In genomic region chr1:134293738-134294604, GRCm38 (mm10) we compare ENCODE assay signal across 17 mouse cellular contexts. TPM values are rescaled to one million over a fixed set of nuclear protein-coding genes. Genes with fewer than 3 reads are reported as not detected.
A peak's percentile ranks its signal among the peaks of the same experiment; 100 is the strongest.
DNase-seq lines count a peak whose midpoint lies in the region; ATAC-seq and TF ChIP-seq lines count a peak whose summit lies in the region.
"Had no signal": no experiment of that assay in that cellular context is flagged by ENCODE, and none has a peak within 500 bp of the region (broad histone marks: within the 10 kb centered on the region; RNA-seq: fewer than 3 reads in every experiment).

No protein-coding gene starts in this region.

- peak; percentile 19 for DNase-seq in kidney, adult 2 months
- DNase-seq in kidney, postnatal 4 days, result no peak
- peak; percentile 27 for DNase-seq in 416B (ENCODE audit: low read depth)
- peak; percentile 38 for DNase-seq in adrenal gland, postnatal 10 days
- peak; percentile 77 for DNase-seq in lung, postnatal 0 days (ENCODE audit: low spot score)
- DNase-seq in cerebellum, postnatal 4 days (ENCODE audit: low spot score in 2 of 2), result no peak
- no peak for DNase-seq in urinary bladder, postnatal 4 days (ENCODE audit: low spot score in 2 of 2)
- DNase-seq: heart, postnatal 4 days; midbrain, embryonic 14.5 days; retina, postnatal 1 day had no signal

- no peaks in the 10 kb centered on the region for H3K27me3 ChIP-seq in kidney, adult 2 months (replicated peaks; ENCODE audit: control insufficient read depth, insufficient read depth, low read length)
- no peaks in the 10 kb centered on the region for H3K27me3 ChIP-seq in lung, postnatal 0 days (replicated peaks; ENCODE audit: insufficient read depth, low read length)

- no peak overlapping the region for H3K9ac ChIP-seq in lung, postnatal 0 days (replicated peaks; ENCODE audit: low read depth)
- H3K9ac ChIP-seq: forebrain, embryonic 13.5 days; heart, embryonic 12.5 days; limb, embryonic 12.5 days; stomach, embryonic 15.5 days had no signal

- no peak overlapping the region for H3K27ac ChIP-seq in kidney, adult 2 months (ENCODE audit: insufficient read depth, low read depth, low read length)
- H3K27ac ChIP-seq in lung, postnatal 0 days (ENCODE audit: low read length), result no peak overlapping the region
- H3K27ac ChIP-seq: forebrain, embryonic 13.5 days; hindbrain, postnatal 0 days; limb, embryonic 12.5 days; stomach, embryonic 15.5 days had no signal

- H3K9me3 ChIP-seq in lung, postnatal 0 days (ENCODE audit: low read length), result no peaks in the 10 kb centered on the region
- H3K9me3 ChIP-seq: stomach, embryonic 15.5 days had no signal

- no peak for TF ChIP-seq CTCF in kidney, adult 2 months (conservative IDR thresholded peaks at IDR 0.05; ENCODE audit: insufficient read depth, insufficient read length, low read depth, low read length)
- no peak; the same call in 1 of the 2 replicates for TF ChIP-seq CTCF in lung, postnatal 0 days (IDR thresholded peaks at IDR 0.05)

- no peak for TF ChIP-seq POLR2A in kidney, adult 2 months (IDR thresholded peaks at IDR 0.05; ENCODE audit: low read depth, low read length)

- H3K4me1 ChIP-seq in kidney, adult 2 months (ENCODE audit: control insufficient read depth, insufficient read depth, low read length), result no peaks in the 10 kb centered on the region; the same call in 1 of the 2 replicates
- H3K4me1 ChIP-seq in lung, postnatal 0 days (ENCODE audit: insufficient read depth, low read depth, low read length), result no peaks in the 10 kb centered on the region

- no peak overlapping the region for H3K4me2 ChIP-seq in lung, postnatal 0 days (replicated peaks; ENCODE audit: low read depth, low read length)
- H3K4me2 ChIP-seq: forebrain, embryonic 13.5 days; heart, embryonic 12.5 days; limb, embryonic 12.5 days; stomach, embryonic 15.5 days had no signal

- TF ChIP-seq EP300 in lung, postnatal 0 days (IDR thresholded peaks at IDR 0.05), result peak; percentile 59

- ATAC-seq in lung, postnatal 0 days, result peak; percentile 43; the same call in 1 of the 2 replicates
- ATAC-seq: forebrain, embryonic 13.5 days; hindbrain, postnatal 0 days had no signal

- WGBS in kidney, adult 2 months, result 60% methylated on average over 3 of the region's 3 CpGs
- 46% methylated on average over 3 of the region's 3 CpGs for WGBS in lung, postnatal 0 days

- H3K4me3 ChIP-seq in kidney, adult 2 months (ENCODE audit: insufficient read depth, low read depth, low read length), result no peak overlapping the region
- no peak overlapping the region for H3K4me3 ChIP-seq in lung, postnatal 0 days (ENCODE audit: low read depth, low read length)
- H3K4me3 ChIP-seq: forebrain, embryonic 13.5 days; heart, embryonic 12.5 days; limb, embryonic 12.5 days; stomach, embryonic 15.5 days had no signal

- H3K36me3 ChIP-seq in kidney, adult 2 months (ENCODE audit: control insufficient read depth, insufficient read depth, low read length), result no peaks in the 10 kb centered on the region
- no peaks in the 10 kb centered on the region for H3K36me3 ChIP-seq in lung, postnatal 0 days (ENCODE audit: insufficient read depth, low read length)
- H3K36me3 ChIP-seq: limb, embryonic 12.5 days; stomach, embryonic 15.5 days had no signal

RNA-seq across cellular contexts. Expression of gene Myog, which starts 4.2 kb away (rescaled TPM):
- 0.09 TPM in 1 of 2 replicates, not detected in the other for polyA plus RNA-seq in kidney, adult 2 months (2012; rRNA removed)
- 1 to 10 TPM; 2.0 to 9.6 TPM for total RNA-seq in adrenal gland, postnatal 10 days (2021)
- polyA plus RNA-seq in lung, postnatal 0 days (2015; fragmentation: Nextera tagmentation; extraction: Ambion mirVana), result not detected in 2 replicates
- total RNA-seq: left cerebral cortex, adult 8-10 months; megakaryocyte, adult 5-6 weeks had no signal
- polyA plus RNA-seq: forebrain, embryonic 13.5 days; hindbrain, postnatal 0 days; midbrain, embryonic 14.5 days had no signal

RNA-seq across cellular contexts. Expression of gene Ppfia4, which starts 38.8 kb away (rescaled TPM):
- 3.6 and 4.2 TPM in 2 replicates for polyA plus RNA-seq in kidney, adult 2 months (2012; rRNA removed)
- total RNA-seq in adrenal gland, postnatal 10 days (2021), result 1 to 10 TPM; 1.5 to 3.0 TPM
- 4.5 TPM in 2 replicates for polyA plus RNA-seq in lung, postnatal 0 days (2015; fragmentation: Nextera tagmentation; extraction: Ambion mirVana)

RNA-seq across cellular contexts. Expression of gene Adora1, which starts 58.7 kb away (rescaled TPM):
- polyA plus RNA-seq in kidney, adult 2 months (2012; rRNA removed), result 13.5 and 16.6 TPM in 2 replicates
- total RNA-seq in adrenal gland, postnatal 10 days (2021), result 10 to 100 TPM; 70.4 to 83.0 TPM
- polyA plus RNA-seq in lung, postnatal 0 days (2015; fragmentation: Nextera tagmentation; extraction: Ambion mirVana), result 4.8 and 4.9 TPM in 2 replicates
- total RNA-seq: megakaryocyte, adult 5-6 weeks had no signal

Comparison
In these comparisons a context has a peak if more than half of its experiments do, and no peak if none do; other contexts are left out.
1. DNase-seq: peak in kidney, adult 2 months (single experiment), 416B (single experiment), adrenal gland, postnatal 10 days (single experiment) and lung, postnatal 0 days (single experiment); none in kidney, postnatal 4 days (0 of 2), cerebellum, postnatal 4 days (0 of 2) and urinary bladder, postnatal 4 days (0 of 2).